Mouse (Mus musculus) C2C12 (cell line): ENCODE measurements at regions not wholly inside any gene's neighbourhood (a gene's known extent, or its start where the extent isn't known, plus 50 kb on each side); places are given as distances from the start of the nearest gene placed in this dataset.
A peak's percentile ranks its signal among the peaks of the same experiment; 100 is the strongest.

Experiments used
- H3K27me3 ChIP-seq: one replicate; pipeline ENCODE4 v1.6.1; 2011; ENCODE audit not compliant: control insufficient read depth, insufficient read depth, insufficient read length
- H3K36me3 ChIP-seq: one replicate; pipeline ENCODE4 v1.6.1; 2011; ENCODE audit not compliant: control insufficient read depth, insufficient read depth
- H3K4me3 ChIP-seq: one replicate; pipeline ENCODE4 v1.5.1; 2011; ENCODE audit warnings: mild to moderate bottlenecking, control low read depth; ENCODE audit not compliant: poor library complexity, insufficient read depth, severe bottlenecking
- H3K79me2 ChIP-seq: one replicate; pipeline ENCODE4 v1.6.1; 2011; ENCODE audit not compliant: control insufficient read depth, insufficient read depth
- H3K79me3 ChIP-seq: one replicate; pipeline ENCODE4 v1.6.1; 2011; ENCODE audit warnings: low read depth, control low read depth
- H3ac ChIP-seq: one replicate; pipeline ENCODE3; 2011; ENCODE audit warnings: low read depth; ENCODE audit not compliant: control insufficient read depth, insufficient read length
- CEBPB ChIP-seq: IDR thresholded peaks from one replicate; pipeline ENCODE4 v1.6.1; 2011; ENCODE audit warnings: low read depth, mild to moderate bottlenecking, control low read depth, moderate library complexity
- CTCF ChIP-seq: IDR thresholded peaks from one replicate; pipeline ENCODE4 v1.5.1; 2011; ENCODE audit not compliant: control insufficient read depth, insufficient read depth, insufficient read length
- FOSL1 ChIP-seq: IDR thresholded peaks from one replicate; pipeline ENCODE4 v1.8.0; 2011; ENCODE audit warnings: mild to moderate bottlenecking, low read length; ENCODE audit not compliant: poor library complexity, insufficient read depth, severe bottlenecking
- MAX ChIP-seq: IDR thresholded peaks from one replicate; pipeline ENCODE4 v1.6.1; 2011; ENCODE audit warnings: mild to moderate bottlenecking, control low read depth
- MYOD1 ChIP-seq: IDR thresholded peaks from one replicate; pipeline ENCODE4 v1.6.1; 2011; ENCODE audit warnings: low read depth; ENCODE audit not compliant: control insufficient read depth, insufficient read length
- MYOG ChIP-seq: IDR thresholded peaks from one replicate; pipeline ENCODE4 v1.6.1; 2011; ENCODE audit not compliant: control insufficient read depth, insufficient read length; ENCODE audit errors: extremely low read depth
- USF1 ChIP-seq: IDR thresholded peaks from one replicate; pipeline ENCODE4 v1.6.1; 2011; ENCODE audit warnings: low read depth, mild to moderate bottlenecking, control low read depth, moderate library complexity

DNA sequence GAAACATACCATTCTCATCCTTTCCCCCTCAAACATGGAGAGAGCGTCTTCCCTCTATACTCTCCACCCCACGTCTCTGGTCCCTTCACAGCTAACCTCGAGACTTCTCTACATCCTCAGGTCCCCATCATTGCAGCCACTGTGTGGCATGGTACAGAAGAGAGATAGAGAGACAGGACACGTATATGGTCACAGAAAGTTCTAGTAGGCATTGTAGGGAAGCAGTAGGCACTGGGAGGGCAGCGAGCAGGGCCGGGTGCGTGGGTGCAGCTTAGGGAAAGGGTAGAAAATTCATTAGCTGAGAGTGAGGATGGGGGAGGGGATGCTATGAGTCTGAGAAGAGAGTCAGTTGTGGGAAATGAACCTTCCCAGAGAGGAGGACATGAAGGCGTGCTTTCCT is 210.4 kb upstream of the Amigo2 start:
- Histone ChIP-seq H3K27me3 (no peaks in the 10 kb centered on the region), H3ac (no peak overlapping the region), H3K36me3 (no peaks in the 10 kb centered on the region), H3K4me3 (no peak overlapping the region), H3K79me3 (no peaks in the 10 kb centered on the region), H3K79me2 (no peaks in the 10 kb centered on the region)
- no peak for TF ChIP-seq CEBPB
- no peak for TF ChIP-seq FOSL1

- Histone ChIP-seq H3K79me3 (no peaks in the 10 kb centered on the region), H3K4me3 (no peak overlapping the region), H3K79me2 (no peaks in the 10 kb centered on the region), H3K27me3 (no peaks in the 10 kb centered on the region), H3K36me3 (no peaks in the 10 kb centered on the region), H3ac (no peak overlapping the region)
- TF ChIP-seq CTCF (no peak), MYOD1 (no peak), CEBPB (no peak), MAX (no peak), FOSL1 (no peak)
Observed at GRCm38 (mm10) chr15:97456991-97457390, 209.9 kb upstream of the Amigo2 start.

DNA sequence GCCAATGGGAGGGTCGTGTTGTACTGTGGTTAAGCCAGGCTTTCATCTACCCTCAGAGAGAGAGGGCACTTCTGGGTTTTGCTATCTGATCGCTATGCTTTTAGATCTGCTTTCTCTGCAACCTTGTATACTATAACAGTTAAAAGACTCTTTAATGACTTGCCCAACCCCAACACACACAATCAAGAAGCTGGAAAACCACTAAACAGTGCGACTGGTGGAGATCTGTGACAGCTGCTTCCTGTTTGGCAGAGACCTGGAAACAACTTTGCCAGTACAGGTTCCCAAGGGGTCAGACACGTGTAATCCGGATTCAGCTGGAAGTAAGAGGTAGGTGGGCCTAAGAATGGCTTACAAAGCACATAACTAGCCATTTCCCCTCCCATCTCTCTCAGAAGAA is 208.6 kb upstream of the Amigo2 start:
- Histone ChIP-seq H3K79me3 (no peaks in the 10 kb centered on the region), H3K36me3 (no peaks in the 10 kb centered on the region), H3K4me3 (no peak overlapping the region), H3K79me2 (no peaks in the 10 kb centered on the region), H3ac (no peak overlapping the region), H3K27me3 (no peaks in the 10 kb centered on the region)
- peak; percentile 28 for TF ChIP-seq MYOD1
- no peak for TF ChIP-seq USF1

GRCm38 (mm10) chr15:97449724-97450123 is 202.6 kb upstream of the Amigo2 start:
- TF ChIP-seq FOSL1 (no peak), CEBPB (no peak), MYOD1 (no peak), MAX (no peak), MYOG (no peak), USF1 (no peak), CTCF (no peak)
- H3K4me3 ChIP-seq: no peak overlapping the region
- no peaks in the 10 kb centered on the region for H3K27me3 ChIP-seq
- no peaks in the 10 kb centered on the region for H3K79me2 ChIP-seq
- no peaks in the 10 kb centered on the region for H3K79me3 ChIP-seq
- H3ac ChIP-seq: no peak overlapping the region
- H3K36me3 ChIP-seq: no peaks in the 10 kb centered on the region

- Histone ChIP-seq H3ac (no peak overlapping the region), H3K36me3 (no peaks in the 10 kb centered on the region), H3K4me3 (no peak overlapping the region), H3K79me2 (no peaks in the 10 kb centered on the region), H3K27me3 (no peaks in the 10 kb centered on the region), H3K79me3 (no peaks in the 10 kb centered on the region)
- TF ChIP-seq MYOG (no peak), MYOD1 (no peak)
Observed at GRCm38 (mm10) chr15:97449001-97449400, 201.9 kb upstream of the Amigo2 start.

GRCm38 (mm10) chr15:97448243-97448880 is 201.3 kb upstream of the Amigo2 start:
- H3K27me3 ChIP-seq: no peaks in the 10 kb centered on the region
- no peaks in the 10 kb centered on the region for H3K79me2 ChIP-seq
- no peak for TF ChIP-seq CTCF
- no peak for TF ChIP-seq CEBPB
- TF ChIP-seq FOSL1: no peak
- no peak for TF ChIP-seq MAX
- TF ChIP-seq USF1: no peak
- no peak for TF ChIP-seq MYOG
- TF ChIP-seq MYOD1: no peak
- no peaks in the 10 kb centered on the region for H3K79me3 ChIP-seq
- H3K4me3 ChIP-seq: no peak overlapping the region
- no peak overlapping the region for H3ac ChIP-seq
- no peaks in the 10 kb centered on the region for H3K36me3 ChIP-seq
